Mouse (Mus musculus): ENCODE data around the gene Tigd4. TPM values are rescaled to one million over a fixed set of nuclear protein-coding genes. Genes with fewer than 3 reads are reported as not detected.

Tigd4 gene
- 0.97 TPM in 1 of 2 replicates, not detected in the other for polyA plus RNA-seq (2015; fragmentation: Nextera tagmentation; extraction: Ambion mirVana)

GRCm38 (mm10) chr3:84593274-84593673, at the start of gene Tigd4:
TSS of gene Tigd4 (plus strand) at chr3:84593574.

GRCm38 (mm10) chr3:84582023-84582912, 11.1 kb upstream of the Tigd4 start, which contains the start of gene Arfip1:
TSS of gene Arfip1 (minus strand) at chr3:84582625.

Other genes starting within 250 kb of the Tigd4 start
- gene Fhdc1, start 113.1 kb upstream of the Tigd4 start, polyA plus RNA-seq (2015; fragmentation: Nextera tagmentation; extraction: Ambion mirVana) = 4.6 and 8.5 TPM in 2 replicates
- gene Arfip1, start 10.9 kb upstream of the Tigd4 start, polyA plus RNA-seq (2015; fragmentation: Nextera tagmentation; extraction: Ambion mirVana) = 42.4 and 51.5 TPM in 2 replicates
- 1.6 and 2.6 TPM in 2 replicates for gene Tmem154, start 72.6 kb downstream of the Tigd4 start, polyA plus RNA-seq (2015; fragmentation: Nextera tagmentation; extraction: Ambion mirVana)
- 9.4 and 11.5 TPM in 2 replicates for gene Fbxw7, start 221.7 kb downstream of the Tigd4 start, polyA plus RNA-seq (2015; fragmentation: Nextera tagmentation; extraction: Ambion mirVana)

Measured in adrenal gland, postnatal 0 days (tissue).